Mouse (Mus musculus) G1E-ER4 (cell line): ENCODE data around the gene Mad2l2. TPM values are rescaled to one million over a fixed set of nuclear protein-coding genes. Genes with fewer than 3 reads are reported as not detected.

ENCODE experiments used
- GATA1 ChIP-seq: IDR thresholded peaks from one replicate; pipeline ENCODE4 v1.8.0; 2012; ENCODE audit warnings: low read length, inconsistent platforms
- polyA plus RNA-seq: library from polyadenylated mRNA; stranded (reverse); fragments of >175 nt; gene quantifications from 2 replicates; pipeline ENCODE4 v1.2.3, GENCODE M21; 2012

The Mad2l2 gene
- polyA plus RNA-seq, 1 experiment, result 35.5 TPM

DNA sequence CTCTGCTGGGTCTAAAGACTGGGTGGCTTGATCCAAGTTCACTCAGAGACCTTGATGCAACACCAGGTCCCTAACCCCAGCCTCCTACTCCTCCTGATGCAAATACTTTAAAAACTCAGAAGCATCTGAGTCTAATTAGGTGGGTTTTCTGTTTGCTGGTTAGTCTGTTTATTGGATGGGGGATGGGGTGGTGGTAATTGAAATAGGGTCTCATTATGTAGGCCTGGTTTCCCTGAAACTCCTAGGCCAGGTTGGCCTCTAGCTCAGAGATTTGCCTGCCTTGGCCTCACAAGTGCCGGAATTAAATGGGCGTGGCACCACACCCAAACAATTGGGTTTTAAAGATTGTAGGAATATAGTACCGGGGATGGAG lies 7.5 kb upstream of the Mad2l2 start:
- TF ChIP-seq GATA1, result no peak

DNA sequence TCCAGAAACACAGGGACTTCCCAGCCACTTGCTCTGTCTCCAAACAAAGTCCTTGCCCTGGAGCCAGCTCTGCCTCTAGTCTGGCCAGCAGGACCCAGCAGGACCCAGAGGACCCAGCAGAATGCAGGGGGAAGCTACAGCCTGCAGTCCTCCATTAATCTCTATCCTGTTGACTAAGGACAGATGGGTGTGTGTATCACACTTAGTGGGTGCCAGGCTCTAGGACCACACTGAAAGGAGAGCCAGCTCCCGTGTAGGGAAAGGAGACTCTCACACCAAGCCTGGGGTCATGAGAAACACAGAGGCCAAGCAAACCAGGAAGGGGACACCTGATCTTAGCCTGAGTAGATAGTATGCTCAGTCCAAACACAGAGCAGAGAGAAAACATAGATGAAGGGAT lies 1.9 kb upstream of the Mad2l2 start:
- TF ChIP-seq GATA1, result no peak

DNA sequence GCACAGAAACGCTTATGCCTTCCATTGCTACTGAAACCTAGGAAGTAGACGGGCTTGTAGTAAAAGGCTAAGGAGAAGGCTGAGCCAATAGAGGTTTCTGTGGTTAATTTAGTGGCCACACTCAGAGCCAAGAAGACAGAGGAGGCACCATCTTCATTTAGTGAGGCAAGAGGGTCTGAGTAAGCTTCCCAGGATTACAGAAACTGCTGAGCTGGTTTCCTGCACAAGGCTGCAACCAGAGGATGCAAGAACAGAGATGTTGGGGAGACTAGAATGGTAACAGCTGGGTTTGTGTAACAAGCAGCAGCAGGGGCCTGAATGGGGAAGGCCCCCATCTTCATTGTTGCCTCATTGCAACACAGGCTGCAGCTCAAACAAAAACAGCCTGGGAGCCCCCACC lies 1.5 kb upstream of the Mad2l2 start:
- TF ChIP-seq GATA1, result no peak

DNA sequence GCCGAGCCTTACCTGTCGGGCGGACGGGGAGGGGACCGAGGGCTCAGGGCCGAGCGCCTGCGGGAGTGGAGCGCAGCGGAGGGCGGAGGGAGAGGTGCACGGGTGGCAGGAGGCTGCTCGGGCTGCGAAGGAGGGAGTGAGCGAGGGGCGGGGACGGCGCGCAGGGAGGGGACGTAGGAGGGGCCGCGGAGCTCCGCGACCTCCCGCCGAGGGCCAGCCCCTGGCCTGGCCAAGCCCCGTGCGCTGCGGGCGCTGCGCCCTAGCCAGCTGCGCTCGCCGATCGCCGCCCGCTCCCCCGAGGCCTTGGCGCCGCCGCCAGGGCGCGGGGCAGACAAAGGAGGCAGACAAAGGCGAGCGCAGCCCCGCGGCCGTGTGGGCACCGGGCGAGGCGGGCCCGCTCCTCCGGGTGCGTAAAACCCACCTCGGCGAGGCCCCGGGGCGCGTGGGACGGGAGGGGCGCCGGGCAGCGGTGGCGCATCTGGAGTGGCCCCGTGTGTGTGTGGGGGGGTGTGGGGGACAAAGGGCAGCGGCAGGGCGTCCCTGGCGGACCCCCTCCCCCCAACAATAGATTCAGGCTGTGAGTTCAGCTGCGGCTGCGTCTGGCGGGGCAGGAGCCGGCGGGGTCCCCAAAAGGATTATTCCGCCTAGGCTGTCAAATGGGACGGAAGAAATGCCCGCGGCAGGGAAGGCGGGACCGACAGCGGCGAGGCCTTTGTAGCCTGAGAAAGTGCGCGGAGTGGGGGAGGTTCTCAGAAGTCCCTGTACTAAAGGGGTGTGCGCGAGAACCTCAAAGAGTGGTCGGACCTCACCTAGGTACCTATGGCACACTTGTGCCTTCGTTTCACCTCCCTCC lies 603 bp downstream of the Mad2l2 start, which contains the start of gene Draxin:
Draxin (minus strand) TSS at position 138 of the 853 bp plus-strand sequence.
- no peak for TF ChIP-seq GATA1

DNA sequence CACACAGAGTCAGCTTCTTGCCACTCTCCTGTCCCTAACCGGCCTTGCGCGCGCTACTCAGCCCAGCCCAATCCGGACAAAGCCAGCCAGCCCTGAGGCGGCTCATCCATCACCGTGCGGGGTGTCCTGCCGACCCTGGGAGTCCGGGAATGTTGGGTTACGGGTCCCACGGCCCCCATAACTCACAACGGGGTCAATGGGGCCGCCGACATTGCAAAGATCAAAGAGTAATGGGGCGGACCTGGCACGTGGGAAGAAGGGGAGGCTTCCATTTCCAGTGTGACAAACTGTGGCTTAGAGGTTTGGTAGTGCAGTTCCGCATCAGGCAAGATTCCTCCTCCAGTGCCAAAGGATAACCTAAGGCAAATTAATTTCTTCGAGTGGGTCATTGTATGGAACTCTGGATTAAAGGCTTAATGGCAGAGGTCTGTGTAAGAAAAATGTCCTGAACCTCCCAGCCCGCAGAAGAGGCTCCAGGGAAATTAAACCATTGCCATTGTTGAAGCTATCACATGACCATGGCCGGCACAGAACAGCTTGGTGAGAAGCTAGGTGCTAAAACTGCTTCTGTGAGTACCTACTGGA lies 1.4 kb downstream of the Mad2l2 start:
- no peak for TF ChIP-seq GATA1

DNA sequence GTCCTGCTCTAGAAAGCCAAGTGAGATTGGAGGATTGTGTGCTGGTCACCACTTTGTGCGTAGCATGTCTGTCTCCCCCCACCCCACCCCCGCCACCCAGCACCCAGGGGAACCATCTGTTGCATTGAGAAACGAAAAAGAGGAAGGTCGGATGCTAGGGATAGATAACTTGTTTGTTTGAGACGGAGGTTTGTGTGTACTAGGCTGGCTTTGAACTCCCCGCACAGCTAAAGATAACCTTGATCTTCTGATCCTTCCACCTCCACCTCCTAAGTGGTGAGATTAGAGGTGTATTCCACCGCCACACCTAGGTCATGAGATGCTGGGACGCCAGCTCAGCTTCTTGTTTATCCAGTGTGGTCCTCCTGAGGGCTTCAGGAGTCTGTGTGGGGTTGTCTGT lies 4.8 kb downstream of the Mad2l2 start:
- TF ChIP-seq GATA1, result no peak

DNA sequence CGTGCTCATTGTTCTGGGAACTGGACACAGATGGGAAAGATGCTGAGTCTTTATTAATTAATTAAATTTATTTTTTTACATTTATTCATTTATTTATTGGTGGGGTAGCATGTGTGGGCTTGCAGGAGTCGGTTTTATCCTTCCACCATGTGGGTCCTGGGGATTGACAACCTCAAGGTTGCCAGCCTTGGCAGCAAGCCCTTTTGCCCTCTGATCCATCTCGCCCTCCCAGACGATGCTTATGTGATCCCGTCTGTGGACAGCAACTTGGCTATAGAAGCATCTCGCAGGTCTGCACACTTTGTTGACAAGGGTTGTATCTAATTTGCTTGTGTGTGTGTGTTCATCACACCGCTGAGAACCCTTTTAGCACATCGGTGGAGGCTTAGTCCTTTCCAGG lies 7.3 kb downstream of the Mad2l2 start:
- TF ChIP-seq GATA1, result no peak

DNA sequence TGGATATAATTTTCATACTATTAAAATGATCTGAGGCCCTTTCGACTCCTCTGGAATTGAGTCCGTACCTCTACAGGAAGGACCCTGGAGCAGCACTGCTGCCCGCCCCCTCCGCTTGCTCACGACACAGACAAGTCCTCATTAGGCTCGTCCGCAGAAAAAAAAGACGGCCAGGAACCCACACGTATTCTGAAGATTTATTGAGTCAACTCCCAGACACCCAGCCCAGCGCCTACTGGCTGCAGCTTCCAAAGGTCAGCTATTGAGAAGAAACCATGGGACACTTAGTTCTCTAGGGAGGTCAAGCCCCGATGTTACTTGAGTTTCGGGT lies 9.5 kb downstream of the Mad2l2 start:
- TF ChIP-seq GATA1, result no peak

DNA sequence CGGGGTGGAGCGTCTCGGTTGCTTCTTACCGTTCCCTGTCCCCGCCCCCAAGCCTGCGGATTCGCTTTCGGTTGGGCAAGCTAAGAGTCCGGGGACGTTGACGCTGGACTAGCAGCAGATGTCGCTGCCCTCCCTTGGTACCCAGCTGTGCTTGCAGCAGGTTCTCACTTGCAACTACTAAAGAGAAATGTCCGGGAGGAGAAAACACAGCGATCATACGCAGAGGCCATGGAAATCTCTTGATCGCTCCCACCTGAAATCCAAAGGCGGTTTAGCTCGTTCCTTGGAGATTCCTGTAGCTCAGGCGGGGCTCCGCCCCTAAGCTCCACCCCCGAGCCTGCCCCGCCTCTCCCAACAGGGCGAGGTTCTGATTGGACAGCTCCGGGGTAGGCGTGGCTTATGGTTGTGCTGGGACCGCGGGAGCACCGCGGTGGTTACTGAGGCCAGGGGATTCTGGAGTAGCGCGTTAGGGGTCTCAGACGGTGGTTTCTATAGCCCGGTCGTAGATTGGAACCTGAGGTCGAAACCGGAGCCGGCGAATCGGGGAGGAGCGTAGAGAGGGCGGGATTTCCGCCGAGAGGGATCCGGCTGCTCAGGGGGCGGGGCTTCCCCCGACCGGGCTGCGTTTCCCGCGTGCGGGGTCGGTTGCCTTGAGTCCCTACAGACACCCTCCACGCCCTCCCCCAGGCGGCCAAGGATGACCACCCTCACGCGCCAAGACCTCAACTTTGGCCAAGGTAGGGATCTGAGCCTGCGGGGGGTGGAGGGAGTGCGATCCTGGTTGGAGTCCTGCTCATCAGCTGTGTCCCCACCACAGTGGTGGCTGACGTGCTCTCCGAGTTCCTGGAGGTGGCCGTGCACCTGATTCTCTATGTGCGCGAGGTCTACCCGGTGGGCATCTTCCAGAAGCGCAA lies 10.2 kb downstream of the Mad2l2 start:
- TF ChIP-seq GATA1, result no peak

DNA sequence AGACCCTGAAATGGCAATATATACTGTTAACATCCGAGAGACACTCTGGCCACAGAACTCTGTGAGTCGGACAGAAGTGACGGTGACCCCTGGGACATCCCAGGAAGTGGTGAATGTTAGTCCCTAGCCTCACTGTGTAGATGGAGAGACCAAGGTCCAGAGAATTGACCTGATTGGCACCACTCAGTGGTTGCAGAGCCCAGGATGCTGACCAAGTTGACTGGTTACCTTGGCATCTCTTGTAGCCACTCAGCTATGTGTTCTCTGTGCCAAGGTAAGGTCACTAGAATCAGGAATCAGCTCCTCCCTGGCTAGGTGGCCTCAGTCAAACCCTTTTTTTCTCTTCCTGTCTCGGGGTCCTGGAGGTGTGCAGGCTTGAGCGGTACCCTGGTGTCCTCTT lies 13.5 kb downstream of the Mad2l2 start:
- no peak for TF ChIP-seq GATA1

DNA sequence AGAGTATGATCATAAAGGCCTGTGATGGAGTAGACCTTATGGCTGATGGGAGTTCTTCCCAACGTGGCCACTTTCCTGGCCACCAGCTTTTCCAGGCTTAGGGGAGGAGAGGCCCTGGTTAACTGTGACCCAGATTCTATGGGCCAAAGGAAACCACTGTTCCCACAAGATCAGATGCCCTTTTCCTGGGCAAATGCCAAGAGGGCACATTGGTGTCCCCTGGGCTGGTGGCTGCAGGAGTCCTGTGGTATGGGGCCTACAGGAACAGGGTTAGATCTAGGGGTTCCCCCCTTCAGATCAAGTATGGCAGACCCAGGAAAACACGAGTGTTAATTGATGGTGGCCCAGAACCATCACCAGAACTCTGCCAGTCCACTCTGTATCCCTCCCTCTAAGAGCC lies 17.5 kb downstream of the Mad2l2 start:
- no peak for TF ChIP-seq GATA1

DNA sequence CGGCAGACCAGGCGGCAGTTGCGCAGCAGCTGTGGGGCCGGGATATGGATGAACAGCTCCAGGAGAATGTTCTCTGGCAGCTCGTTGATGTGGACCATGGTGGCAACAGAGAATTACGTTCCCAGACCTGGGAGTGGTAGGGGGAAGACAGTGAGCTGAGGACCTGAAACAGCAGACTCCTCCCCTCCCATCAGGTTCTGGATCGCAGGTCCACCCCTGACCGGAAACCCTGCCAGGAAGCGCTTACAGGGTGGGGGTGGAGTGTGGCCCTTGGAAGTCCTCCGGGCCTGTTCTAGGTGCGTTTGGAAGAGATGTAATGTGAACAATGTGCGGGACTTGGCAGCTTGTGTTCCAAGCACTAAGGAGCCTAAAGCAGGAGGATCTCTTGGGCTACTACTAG lies 19.4 kb downstream of the Mad2l2 start:
- no peak for TF ChIP-seq GATA1

DNA sequence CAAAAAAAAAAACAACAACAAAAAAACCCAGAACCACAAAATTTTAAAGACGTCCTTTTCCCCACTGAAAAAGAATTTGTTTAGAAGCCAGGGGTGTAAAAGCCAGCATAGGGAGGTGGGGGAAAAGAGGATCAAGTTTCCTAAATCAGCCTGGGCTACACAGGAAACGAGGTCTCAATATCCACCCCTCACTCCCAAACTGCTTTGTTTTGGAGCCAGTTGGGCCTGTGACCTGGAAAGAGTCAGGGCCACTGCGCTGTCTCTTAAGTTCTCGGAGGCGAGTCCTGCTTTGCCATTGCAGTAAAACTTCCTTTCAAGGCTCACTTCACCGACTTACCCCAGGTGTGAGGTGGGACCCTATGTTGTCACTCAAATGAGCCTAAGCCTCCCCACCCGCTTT lies 20.1 kb downstream of the Mad2l2 start:
- no peak for TF ChIP-seq GATA1

DNA sequence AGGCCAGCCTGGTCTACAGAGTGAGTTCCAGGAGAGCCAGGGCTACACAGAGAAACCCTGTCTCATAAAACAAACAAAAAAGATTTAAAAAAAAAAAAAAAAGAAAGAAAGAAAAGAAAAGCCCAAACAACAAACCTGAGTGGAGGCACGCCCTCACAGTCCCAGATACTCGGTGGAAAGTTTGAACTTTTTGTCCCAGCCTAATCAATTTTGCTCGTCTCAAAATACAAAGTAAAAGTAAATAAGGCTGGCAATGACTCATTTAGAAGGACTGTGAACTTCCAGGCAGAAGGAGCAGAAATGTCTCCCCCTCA lies 20.7 kb downstream of the Mad2l2 start:
- TF ChIP-seq GATA1, result no peak

DNA sequence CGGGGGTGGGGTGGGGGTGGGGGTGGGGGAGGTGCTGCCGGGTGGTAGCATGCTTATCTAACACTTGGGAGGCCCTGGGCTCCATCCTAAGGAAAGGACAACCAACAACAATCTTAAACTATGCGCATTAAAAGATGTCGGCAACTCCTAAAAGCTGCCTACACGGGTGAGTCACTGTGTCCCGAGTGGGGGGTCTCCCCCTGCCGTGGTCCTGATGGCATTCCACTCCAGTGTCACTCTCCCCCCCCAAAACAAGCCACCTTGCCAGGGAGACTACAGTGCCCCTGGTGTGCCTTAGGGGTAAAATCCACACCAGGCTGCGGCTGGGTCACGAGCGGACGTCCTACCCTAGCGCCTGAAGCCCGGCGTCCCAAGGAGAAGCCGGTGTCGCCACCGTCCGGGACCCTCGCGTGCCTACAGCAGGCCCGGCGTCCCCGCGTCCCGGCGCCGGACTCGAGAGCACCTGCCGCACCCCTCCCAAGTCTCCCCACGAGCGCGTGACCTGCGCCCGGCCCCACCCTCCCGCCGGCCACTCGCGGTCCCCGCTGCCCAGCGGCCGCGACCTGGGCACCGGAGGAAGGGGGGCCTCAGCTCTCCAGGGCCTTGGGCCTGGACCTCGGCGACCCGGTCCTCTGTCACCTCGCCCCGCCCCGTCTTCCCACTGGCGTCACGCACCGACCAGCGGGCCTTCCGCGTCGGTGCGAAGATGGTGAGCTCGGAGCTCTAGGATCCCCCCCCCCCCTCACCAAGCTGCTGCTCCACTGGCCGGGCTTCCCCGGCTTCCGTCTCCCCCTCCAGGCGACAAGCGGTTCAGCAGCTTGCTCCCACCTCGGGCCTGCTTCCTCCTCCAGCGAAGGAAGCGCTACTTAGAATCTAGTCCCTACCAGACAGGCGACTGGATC lies 21.3 kb downstream of the Mad2l2 start, which contains the start of gene Fbxo6:
Fbxo6 (minus strand) TSS at position 874 of the 902 bp plus-strand sequence.
- TF ChIP-seq GATA1, result no peak
